Mouse (Mus musculus): Measurements from ENCODE around the gene Evi2b. TPM values are rescaled to one million over a fixed set of nuclear protein-coding genes. Genes with fewer than 3 reads are reported as not detected.

The Evi2b gene
- total and polyA plus RNA-seq, 3 experiments, result 12.0 to 105 (median 40.5) TPM

DNA sequence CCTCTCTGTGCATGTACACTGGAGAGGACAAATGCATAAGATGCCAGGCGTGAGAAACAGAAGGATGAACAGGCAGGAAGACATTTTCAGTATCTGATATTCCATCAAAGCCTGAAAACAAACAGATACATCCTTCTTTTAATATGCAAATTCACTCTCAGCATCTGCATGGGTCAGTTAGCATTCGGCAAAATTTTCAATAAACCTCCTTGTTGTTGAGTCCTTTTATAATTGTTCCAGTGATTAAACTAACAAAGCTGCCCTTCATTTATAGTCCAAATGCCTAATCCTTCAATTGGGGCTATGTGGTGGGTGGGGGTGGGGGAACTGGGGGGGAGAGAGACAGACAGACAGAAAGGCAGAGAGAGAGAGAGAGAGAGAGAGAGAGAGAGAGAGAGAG is 20.6 kb downstream of the Evi2b start:
- Histone ChIP-seq H3K79me2 (replicated peaks; ENCODE audit: control insufficient read depth, extremely low read depth, insufficient read depth, poor library complexity, severe bottlenecking) (no peaks in the 10 kb centered on the region), H3K4me3 (replicated peaks in 1 of 3; ENCODE audit: low read depth in 2 of 3, low read length in 2 of 3, poor library complexity in 1 of 3) (no peak overlapping the region), H3K4me1 (ENCODE audit: control insufficient read depth in 1 of 2, insufficient read depth in 2 of 2) (peaks cover 4 to 6% of the 10 kb centered on the region in 2 experiments; a peak in 1 of 4 replicates), H3K27ac (ENCODE audit: insufficient read depth, low read depth) (no peak overlapping the region), H3K36me3 (replicated peaks in 1 of 2; ENCODE audit: control insufficient read depth in 1 of 2, insufficient read depth in 1 of 2, low read length in 1 of 2) (peaks cover 0 to 10% of the 10 kb centered on the region in 2 experiments), H3K9ac (ENCODE audit: insufficient read depth, low read depth) (no peak overlapping the region), H3K4me2 (ENCODE audit: insufficient read depth, low read depth, poor library complexity, severe bottlenecking) (no peak overlapping the region), H3K9me3 (replicated peaks; ENCODE audit: low read length) (no peaks in the 10 kb centered on the region), H3K27me3 (replicated peaks) (no peaks in the 10 kb centered on the region)
- no peak for DNase-seq (ENCODE audit: extremely low read depth)
- TF ChIP-seq TBP (conservative IDR thresholded peaks at IDR 0.05; ENCODE audit: low read depth, low read length) (no peak), ZMIZ1 (IDR thresholded peaks at IDR 0.05; ENCODE audit: low read depth, low read length) (no peak), ETS1 (conservative IDR thresholded peaks at IDR 0.05; ENCODE audit: low read depth, low read length) (no peak), CTCF (conservative IDR thresholded peaks at IDR 0.05 in 1 of 2, IDR thresholded peaks at IDR 0.05 in 1 of 2; ENCODE audit: low read depth in 2 of 2, low read length in 2 of 2) (no peak), E2F4 (IDR thresholded peaks at IDR 0.05; ENCODE audit: insufficient replicate concordance, low read depth, low read length) (no peak), PAX5 (IDR thresholded peaks at IDR 0.05; ENCODE audit: low read length) (no peak), ZNF384 (IDR thresholded peaks at IDR 0.05; ENCODE audit: low read depth, low read length) (no peak), MYC (IDR thresholded peaks at IDR 0.05; ENCODE audit: low read depth, low read length) (no peak), MAX (IDR thresholded peaks at IDR 0.05; ENCODE audit: low read length) (no peak), SIN3A (IDR thresholded peaks at IDR 0.05; ENCODE audit: low read length) (no peak), ELF1 (IDR thresholded peaks at IDR 0.05; ENCODE audit: low read depth, low read length) (no peak), SMC3 (IDR thresholded peaks at IDR 0.05; ENCODE audit: low read depth, low read length) (no peak), GABPA (IDR thresholded peaks at IDR 0.05; ENCODE audit: insufficient replicate concordance, low read depth, low read length) (no peak), KAT2A (IDR thresholded peaks at IDR 0.05; ENCODE audit: insufficient replicate concordance, low read length) (no peak), ZKSCAN1 (IDR thresholded peaks at IDR 0.05; ENCODE audit: borderline replicate concordance, low read depth, low read length) (no peak), RAD21 (IDR thresholded peaks at IDR 0.05; ENCODE audit: low read depth, low read length) (no peak), MAZ (IDR thresholded peaks at IDR 0.05; ENCODE audit: low read depth, low read length) (no peak), BHLHE40 (IDR thresholded peaks at IDR 0.05; ENCODE audit: low read depth, low read length) (no peak), RCOR1 (conservative IDR thresholded peaks at IDR 0.05; ENCODE audit: low read depth, low read length) (no peak), POLR2AphosphoS2 (IDR thresholded peaks at IDR 0.05; ENCODE audit: low read depth, low read length) (no peak)
- dilution Hi-C loops (cut with MboI; ENCODE audit: extremely low pct_ligation_motif_present, extremely low pct_unique_long_range_greater_than_20kb, low sequenced_read_pairs) (no loop called here), in situ Hi-C loops (cut with MboI; ENCODE audit: low pct_ligation_motif_present, low pct_unique_long_range_greater_than_20kb, low sequenced_read_pairs) (no loop called here)

Measured in CH12.LX (cell line).